Mouse (Mus musculus): Measurements from ENCODE around the gene Usp34.
"Not testable (repeated sequence)": the region's sequence is repeated elsewhere in the genome, so short reads cannot be mapped to it uniquely, and the experiment has no call there.

The Usp34 gene

DNA sequence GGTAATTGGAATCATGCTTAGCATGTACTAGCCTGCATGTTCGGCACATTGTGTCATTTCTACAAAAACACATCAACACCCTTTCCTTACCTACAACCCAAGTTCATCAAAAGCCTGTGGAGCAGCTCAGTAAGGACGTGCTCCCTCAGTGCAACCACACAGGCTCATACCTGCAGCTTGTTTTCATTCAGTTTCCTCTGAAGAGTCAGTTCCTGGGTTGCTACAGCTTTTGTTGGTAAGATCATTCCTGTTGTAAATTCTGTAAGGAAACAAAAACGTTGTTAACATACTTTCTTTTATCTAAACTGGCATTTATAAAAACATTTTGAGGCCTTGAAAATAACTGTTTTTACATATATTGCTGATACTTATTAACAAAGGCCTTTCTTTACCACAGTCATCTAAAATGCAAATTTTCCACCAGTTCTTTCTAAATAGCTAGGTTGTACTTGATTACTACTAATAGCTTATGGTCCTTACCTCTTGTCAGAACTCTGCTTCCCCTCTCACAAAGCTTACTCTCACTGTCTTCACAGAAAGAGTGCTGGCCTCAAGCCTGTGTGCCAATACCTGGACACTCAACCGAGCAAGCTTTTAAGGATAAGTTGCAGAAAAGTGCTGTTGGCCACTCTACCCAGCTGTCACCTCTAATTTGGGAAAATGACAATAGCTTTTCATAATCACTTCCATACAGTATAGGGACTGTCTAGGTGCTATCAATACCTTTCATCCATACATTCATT, 185.5 kb downstream of the Usp34 start:
- in situ Hi-C loops (cut with MboI; ENCODE audit: unreplicated experiment in 2 of 2) = loop anchor here in 1 of 2 experiments (10.0 to 25.0 kb wide), 2 partner anchors 370 to 497 kb away; partner anchors contain the start of gene Cct4

DNA sequence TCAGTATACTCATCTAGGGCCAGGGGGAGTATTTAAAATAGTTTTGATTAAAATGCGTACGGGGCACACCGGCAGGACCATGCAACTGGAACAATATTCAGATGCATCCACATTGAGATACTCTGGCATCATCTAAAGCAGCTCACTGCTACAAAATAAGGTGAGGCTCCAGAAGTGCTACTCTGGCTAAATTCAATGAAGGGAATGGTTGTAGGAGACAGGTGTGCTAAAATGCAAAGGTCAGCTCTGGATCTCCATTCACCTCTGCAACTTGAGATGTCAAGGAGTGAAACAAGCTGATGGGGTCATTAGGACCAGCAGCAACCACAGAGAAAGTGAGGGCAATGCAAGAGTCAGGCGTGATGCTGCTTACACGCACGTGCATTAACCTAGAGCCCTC, 188.5 kb downstream of the Usp34 start:
- in situ Hi-C loops (cut with MboI; ENCODE audit: unreplicated experiment in 2 of 2) = loop anchor here in 1 of 2 experiments (10.0 to 25.0 kb wide), 2 partner anchors 367 to 500 kb away; partner anchors contain the start of gene Cct4

DNA sequence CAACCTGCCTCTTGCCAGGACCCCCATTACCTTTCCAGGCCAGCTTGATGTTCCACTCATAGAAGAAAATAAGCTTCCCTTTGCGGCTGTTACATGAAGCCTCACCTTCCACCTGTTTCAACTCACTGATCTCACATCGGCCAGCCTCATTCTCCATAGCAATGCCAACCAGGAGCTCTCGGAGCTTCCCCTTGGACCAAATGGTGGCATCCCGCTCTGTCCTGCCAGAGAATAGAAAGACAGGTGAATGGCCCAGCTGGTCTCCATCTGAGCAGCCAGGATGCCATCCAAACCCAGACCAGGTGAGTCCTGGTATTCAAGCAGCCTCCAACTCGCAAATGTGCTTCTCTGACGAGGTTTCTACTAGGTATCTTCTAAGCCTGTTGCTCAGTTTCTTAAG, 190.0 kb downstream of the Usp34 start:
- in situ Hi-C loops (cut with MboI; ENCODE audit: unreplicated experiment in 2 of 2) = loop anchor here in 1 of 2 experiments (10.0 to 25.0 kb wide), 2 partner anchors 366 to 502 kb away; partner anchors contain the start of gene Cct4

DNA sequence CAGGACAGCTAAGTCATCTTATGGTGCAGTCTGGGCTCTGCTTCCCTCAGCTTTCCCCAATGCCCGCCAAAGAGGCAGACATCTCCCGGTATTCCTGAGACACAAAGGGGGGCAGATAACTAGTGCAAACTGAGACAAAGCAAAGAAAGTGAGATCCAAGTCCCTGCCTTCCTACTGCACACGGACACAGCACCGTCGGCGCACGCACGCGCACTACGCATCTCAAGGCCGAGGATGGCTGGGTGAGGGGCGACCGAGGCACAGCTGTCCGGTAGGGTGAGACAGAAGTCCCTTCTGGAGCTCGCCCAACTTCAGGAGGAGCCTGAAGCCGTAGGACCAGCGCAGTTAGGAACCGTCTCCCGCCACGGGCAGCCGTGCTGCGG, 190.6 kb downstream of the Usp34 start:
- in situ Hi-C loops (cut with MboI; ENCODE audit: unreplicated experiment in 2 of 2) = loop anchor here in 1 of 2 experiments (10.0 to 25.0 kb wide), 2 partner anchors 365 to 503 kb away; partner anchors contain the start of gene Cct4

DNA sequence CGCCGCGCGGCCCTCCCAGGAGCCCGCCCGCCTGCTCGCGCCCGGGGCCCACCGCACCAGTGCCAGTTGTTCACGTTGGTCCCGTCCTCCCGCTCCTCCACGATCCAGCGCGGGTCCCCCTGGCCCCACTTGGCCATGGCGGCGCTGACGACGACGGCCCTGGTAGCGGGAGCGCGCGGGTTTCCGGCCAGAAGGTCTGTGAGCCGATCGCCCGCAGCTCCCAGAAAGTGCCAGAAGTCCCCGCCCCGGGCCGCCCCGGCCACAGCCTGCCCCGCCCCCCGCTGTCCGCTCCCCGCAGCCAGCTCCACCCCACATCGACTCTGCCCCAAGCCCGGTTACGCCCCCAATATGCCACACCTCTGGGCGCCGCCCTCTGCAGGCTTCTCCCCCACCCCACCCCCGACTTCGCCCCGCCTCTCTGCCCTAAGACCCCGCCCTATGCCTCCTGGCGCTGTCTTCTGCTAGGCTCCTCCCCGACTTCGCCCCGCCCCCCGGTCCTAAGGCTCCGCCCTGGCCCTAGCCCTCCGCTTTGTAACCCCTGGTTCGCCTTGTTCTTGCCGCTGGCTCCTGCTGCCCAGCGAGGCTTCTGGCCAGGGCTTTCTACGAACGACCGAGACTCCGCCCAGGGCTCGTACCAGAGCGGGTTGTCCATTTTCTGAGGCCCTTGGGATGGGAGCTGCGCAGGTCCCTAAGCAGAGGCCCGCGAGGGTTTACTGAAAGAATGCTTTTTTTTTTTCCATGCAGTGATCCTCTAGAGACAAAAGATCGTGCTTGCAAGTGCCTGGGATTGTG, 191.2 kb downstream of the Usp34 start, which contains the start of gene Ahsa2:
Gene Ahsa2, minus strand, starts transcription at position 313 of the 792 bp plus-strand sequence.
- in situ Hi-C loops (cut with MboI; ENCODE audit: unreplicated experiment in 2 of 2) = loop anchor here in 1 of 2 experiments (10.0 to 25.0 kb wide), 2 partner anchors 364 to 503 kb away; partner anchors contain the start of gene Cct4

DNA sequence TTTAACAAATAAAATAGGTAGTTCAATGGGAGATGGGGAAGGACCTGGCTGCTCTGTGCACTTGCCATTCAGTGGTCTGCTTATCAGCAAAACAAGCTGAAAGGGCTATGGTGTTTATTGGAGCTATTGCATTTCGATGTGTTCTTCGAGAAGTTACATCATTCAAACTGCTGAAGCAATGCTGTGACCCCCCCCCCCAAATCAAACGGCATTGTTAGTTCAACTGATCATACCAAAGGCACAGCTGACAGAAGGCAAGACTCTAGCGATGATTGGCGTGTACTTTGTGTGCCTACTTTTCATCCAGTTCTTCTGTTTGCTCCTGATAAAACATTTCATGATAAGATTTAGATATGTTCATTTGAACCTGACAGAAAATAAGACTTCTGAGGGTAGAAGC, 191.9 kb downstream of the Usp34 start:
- in situ Hi-C loops (cut with MboI; ENCODE audit: unreplicated experiment in 2 of 2) = loop anchor here in 1 of 2 experiments (10.0 to 25.0 kb wide), 2 partner anchors 364 to 504 kb away; partner anchors contain the start of gene Cct4

DNA sequence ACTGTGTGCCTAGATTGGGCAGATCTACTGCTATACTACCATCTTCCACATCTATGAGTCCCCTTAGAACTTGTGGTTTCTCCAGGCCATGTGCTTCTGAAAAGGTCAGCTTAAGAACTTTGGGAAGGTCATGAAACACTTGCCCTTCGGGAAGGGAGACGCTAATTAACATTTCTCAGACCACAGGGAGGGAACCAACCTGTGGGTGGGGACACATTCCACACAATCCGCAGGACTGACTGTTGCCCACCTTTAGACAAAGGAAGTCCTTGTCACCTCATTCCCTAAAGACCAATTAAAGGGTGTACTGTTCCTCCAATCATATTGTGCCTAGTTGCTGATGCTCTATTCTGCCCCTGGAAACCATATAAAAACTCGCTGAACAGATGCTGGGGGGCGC, 198.1 kb downstream of the Usp34 start:
- in situ Hi-C loops (cut with MboI; ENCODE audit: unreplicated experiment in 2 of 2) = loop anchor here in 1 of 2 experiments (10.0 kb wide), 1 partner anchor 50 kb away; no protein-coding TSS in a partner anchor

DNA sequence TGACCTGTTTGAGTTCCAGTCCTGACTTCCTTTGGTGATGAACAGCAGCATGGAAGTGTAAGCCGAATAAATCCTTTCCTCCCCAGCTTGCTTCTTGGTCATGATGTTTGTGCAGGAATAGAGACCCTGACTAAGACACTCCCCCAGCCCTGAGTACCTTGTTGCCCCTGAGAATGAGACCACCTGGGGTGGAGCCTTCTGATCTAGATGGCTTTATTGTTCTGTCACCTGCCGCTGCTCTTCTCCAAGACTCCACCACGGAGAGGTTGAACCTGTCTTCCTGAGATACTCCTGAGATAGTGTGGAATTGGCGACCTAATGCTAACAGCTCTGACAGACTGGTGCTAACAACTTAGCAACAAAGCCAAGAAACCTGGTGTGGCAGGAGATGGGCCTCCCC, 208.1 kb downstream of the Usp34 start:
- in situ Hi-C loops (cut with MboI; ENCODE audit: unreplicated experiment in 2 of 2) = not testable (repeated sequence)

DNA sequence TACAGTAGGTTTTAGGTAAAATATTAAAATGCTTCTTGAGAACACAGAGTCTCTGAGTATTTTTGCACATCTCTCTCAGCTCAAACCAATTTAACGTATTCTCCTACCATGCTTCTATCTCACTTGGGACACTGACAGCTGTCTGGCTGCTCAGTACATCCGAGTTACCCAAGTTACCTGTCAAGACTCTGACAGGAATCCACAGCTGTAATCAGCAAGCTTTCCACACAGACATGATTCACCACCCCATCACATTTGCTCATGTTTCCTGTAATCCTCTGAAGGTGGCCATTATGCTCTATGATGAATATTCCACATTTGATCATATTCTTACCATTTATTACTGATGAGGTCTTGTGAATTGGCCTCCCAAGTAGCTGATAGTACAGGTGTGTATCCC, 208.6 kb downstream of the Usp34 start:
- in situ Hi-C loops (cut with MboI; ENCODE audit: unreplicated experiment in 2 of 2) = no loop called here

DNA sequence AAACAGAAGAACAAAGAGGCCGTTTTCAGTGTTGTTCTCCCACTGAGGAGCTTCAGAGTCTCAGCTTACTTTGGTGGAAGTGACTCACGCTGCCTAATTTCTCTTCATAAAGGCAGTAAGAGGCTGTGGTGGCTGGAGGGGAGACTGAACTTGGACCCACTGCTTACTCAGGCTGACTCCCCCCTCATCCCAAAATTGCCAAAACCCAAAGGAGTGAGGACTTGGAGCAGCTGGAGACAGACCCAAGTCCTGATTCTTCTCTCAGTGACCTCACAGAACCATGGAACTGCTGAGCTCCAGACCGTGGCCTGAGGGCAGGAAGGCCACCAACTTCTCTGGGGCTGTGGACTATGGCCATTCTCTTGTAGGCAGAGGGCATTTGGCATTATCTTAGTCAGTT, 212.3 kb downstream of the Usp34 start:
- in situ Hi-C loops (cut with MboI; ENCODE audit: unreplicated experiment in 2 of 2) = no loop called here

DNA sequence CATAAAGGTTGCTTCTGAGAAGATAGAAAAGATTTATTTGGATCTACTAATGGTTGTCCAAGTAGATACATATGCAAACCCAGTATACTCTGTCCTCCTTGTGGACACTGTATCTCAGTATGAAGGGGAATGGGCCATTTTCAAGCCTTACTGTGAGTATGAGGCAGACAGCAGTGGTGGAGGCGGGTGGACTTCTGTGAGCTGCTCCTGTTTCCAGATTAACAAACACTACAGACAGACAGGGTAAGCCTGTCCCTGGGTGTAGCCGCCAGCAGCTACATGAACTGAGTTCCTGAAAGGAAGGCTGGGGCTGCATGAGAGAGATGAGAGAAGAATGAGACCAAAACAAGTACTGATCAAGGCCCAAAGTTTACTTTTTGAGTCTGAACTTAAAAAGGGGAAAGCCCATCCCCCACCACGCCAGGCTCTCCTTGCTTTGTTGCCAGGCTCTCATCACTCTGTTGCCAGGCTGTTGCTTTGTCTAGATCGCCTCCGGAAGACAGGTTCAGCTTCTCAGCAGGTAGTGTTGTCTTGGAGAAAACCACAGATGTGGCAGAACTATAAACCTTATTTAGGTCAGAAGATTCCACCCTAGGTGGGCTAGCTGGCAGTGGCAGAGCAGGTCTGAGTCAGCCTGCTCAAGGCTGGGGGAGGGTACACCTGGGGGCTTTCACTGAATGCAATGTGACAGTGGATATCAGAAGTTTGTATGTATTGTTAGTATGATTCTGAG, 213.9 kb downstream of the Usp34 start, which contains the start of gene 1700093K21Rik:
Gene 1700093K21Rik, minus strand, starts transcription at position 683 of the 733 bp plus-strand sequence.
- in situ Hi-C loops (cut with MboI; ENCODE audit: unreplicated experiment in 2 of 2) = no loop called here

DNA sequence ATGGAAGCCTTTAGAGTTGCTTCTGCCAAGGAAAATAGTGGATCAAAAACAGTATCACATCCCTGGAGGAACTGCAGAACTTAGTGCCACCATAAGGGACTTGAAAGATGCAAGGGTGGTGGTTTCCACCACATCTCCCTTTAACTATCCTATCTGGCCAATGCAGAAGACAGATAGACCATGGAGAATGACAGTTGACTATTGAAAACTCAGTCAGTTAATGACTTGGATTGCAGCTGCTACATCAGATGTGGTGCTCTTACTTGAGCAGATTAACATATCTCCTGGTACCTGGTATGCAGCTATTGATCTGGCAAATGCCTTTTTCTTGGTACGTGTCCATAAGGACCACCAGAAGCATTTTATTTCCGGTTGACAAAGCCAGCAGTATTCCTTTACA, 230.8 kb downstream of the Usp34 start:
- in situ Hi-C loops (cut with MboI; ENCODE audit: unreplicated experiment in 2 of 2) = no loop called here
